13 mouse cellular contexts compared by ENCODE assay signal in the genomic region with DNA sequence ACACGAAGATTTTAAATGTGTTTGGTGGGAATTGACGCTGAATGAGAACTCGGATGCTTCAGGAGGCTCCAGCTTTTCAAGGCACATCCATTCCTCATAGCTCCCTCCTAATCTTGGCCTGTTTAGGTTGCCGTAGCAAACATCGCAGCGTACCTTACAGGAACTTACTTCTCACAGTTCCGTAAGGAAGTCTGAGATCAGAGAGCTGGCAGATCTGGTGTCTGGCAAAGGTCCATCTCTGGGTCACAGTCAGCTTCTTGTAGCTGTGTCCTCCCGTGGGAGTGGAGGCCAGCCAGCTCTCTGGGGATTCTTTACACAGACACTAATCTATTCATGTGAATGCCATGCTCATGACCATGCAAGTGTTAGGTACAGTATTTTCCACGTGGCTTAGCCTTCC. TPM values are rescaled to one million over a fixed set of nuclear protein-coding genes. Genes with fewer than 3 reads are reported as not detected.
DNase-seq lines count a peak whose midpoint lies in the region; ATAC-seq lines count a peak whose summit lies in the region.
"Had no signal": no experiment of that assay in that cellular context is flagged by ENCODE, and none has a peak within 500 bp of the region (broad histone marks: within the 10 kb centered on the region; RNA-seq: fewer than 3 reads in every experiment).

No protein-coding gene starts in this region.

- peaks cover 8% of the 10 kb centered on the region; the same call in 1 of the 2 replicates for H3K4me1 ChIP-seq in heart, embryonic 10.5 days
- H3K4me1 ChIP-seq: intestine, embryonic 15.5 days had no signal

- intact Hi-C loops in left cerebral cortex, postnatal 14 days (cut with DNase I), result no loop called here
- intact Hi-C loops in heart, postnatal 10 days (cut with DNase I), result no loop called here

- no peak overlapping the region for H3K4me3 ChIP-seq in heart, embryonic 10.5 days
- H3K4me3 ChIP-seq: intestine, embryonic 15.5 days; myocyte had no signal

- H3K9me3 ChIP-seq in heart, embryonic 10.5 days, result no peaks in the 10 kb centered on the region
- H3K9me3 ChIP-seq: intestine, embryonic 15.5 days had no signal

- ATAC-seq in frontal cortex, adult (ENCODE audit: low TSS enrichment), result peak; percentile 17; the same call in 1 of the 2 replicates
- peak; percentile 50 for ATAC-seq in common myeloid progenitor, adult 5-6 weeks (replicated peaks; ENCODE audit: low read depth, poor library complexity, severe bottlenecking)
- ATAC-seq: forebrain, postnatal 0 days; intestine, embryonic 15.5 days had no signal

- no peak overlapping the region for H3K27ac ChIP-seq in heart, embryonic 10.5 days
- H3K27ac ChIP-seq: intestine, embryonic 15.5 days had no signal

- H3K27me3 ChIP-seq in heart, embryonic 10.5 days (ENCODE audit: insufficient read depth, poor library complexity, severe bottlenecking), result no peaks in the 10 kb centered on the region
- H3K27me3 ChIP-seq: intestine, embryonic 15.5 days had no signal

- peaks cover 54% of the 10 kb centered on the region for H3K36me3 ChIP-seq in heart, embryonic 10.5 days

- DNase-seq in frontal cortex, postnatal 14 days (ENCODE audit: low spot score in 2 of 2), result no peak
- DNase-seq in left cerebral cortex, postnatal 14 days (ENCODE audit: low spot score in 2 of 2), result peak; percentile 15 to 17
- DNase-seq in left cerebral cortex, adult 8-10 months (ENCODE audit: low spot score in 2 of 2), result no peak
- DNase-seq in adrenal gland, postnatal 10 days, result peak; percentile 68
- no peak for DNase-seq in heart, embryonic 10.5 days (ENCODE audit: low spot score)
- no peak for DNase-seq in heart, postnatal 10 days
- DNase-seq: forebrain, postnatal 0 days; layer of hippocampus, postnatal 36 days; lung, adult 18-20 months had no signal

- WGBS in heart, embryonic 10.5 days, result 75% methylated on average over 9 of the region's 9 CpGs

RNA-seq across cellular contexts. Expression of gene Fam114a1, which starts 56.9 kb away (rescaled TPM):
- total RNA-seq in left cerebral cortex, postnatal 14 days (2021), result 1 to 10 TPM; 4.8 to 5.9 TPM
- 1 to 10 TPM; 5.9 to 8.2 (median 7.6) TPM for total RNA-seq in left cerebral cortex, adult 8-10 months (2022)
- total RNA-seq in adrenal gland, postnatal 10 days (2021), result 10 to 100 TPM; 28.1 to 28.4 TPM
- total RNA-seq in common myeloid progenitor, adult 5-6 weeks (2017), result 4.4 and 5.9 TPM in 2 replicates
- polyA plus RNA-seq in heart, embryonic 10.5 days (2016; fragmentation: Nextera tagmentation; extraction: Ambion mirVana), result 35.3 and 36.2 TPM in 2 replicates
- total RNA-seq in heart, postnatal 10 days (2021), result 10 to 100 TPM; 28.2 to 39.4 TPM

Comparison
In these comparisons a context has a peak if more than half of its experiments do, and no peak if none do; other contexts are left out.
1. DNase-seq: peak in left cerebral cortex, postnatal 14 days (2 of 2) and adrenal gland, postnatal 10 days (single experiment); none in frontal cortex, postnatal 14 days (0 of 2), left cerebral cortex, adult 8-10 months (0 of 2), heart, embryonic 10.5 days (single experiment) and heart, postnatal 10 days (0 of 2).